In the genomic region with DNA sequence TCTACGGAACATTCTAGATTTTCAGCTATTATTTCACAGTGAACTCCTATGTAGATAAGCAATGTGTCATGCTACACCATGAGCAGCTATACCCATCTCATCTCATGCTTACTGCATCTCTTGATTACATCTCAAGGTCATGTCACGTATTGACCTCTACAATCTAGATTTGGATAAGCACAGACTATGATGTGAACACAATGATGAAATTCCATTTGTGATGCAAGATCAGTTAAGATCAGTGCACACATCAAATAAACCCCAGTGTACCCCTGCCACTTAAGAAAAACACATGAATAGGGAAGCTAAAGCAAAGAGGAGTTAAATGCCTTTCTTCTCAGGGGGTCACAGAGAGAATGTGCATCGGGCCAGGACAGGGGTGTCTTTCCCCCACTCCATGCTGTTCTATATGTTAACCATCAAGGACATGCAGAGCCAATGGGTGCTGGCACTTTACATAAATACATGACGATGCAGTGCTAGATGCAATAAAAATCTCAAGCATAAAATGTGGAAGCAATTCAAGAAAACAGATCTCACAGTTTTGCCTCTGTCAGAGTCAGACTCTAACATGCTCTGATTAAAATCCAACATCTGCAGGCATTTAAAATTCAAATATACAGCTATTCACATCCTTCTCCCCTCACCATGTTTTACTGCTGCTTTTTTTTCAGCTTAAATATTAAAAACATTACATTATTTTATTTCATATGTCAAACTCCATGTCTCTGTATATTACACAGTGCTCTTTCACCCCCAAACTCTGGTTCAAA, we compare ENCODE assay signal across 22 mouse cellular contexts.
"Had no signal": no experiment of that assay in that cellular context is flagged by ENCODE, and none has a peak within 500 bp of the region (broad histone marks: within the 10 kb centered on the region; RNA-seq: fewer than 3 reads in every experiment).

No protein-coding gene starts in this region.

- H3K27ac ChIP-seq: kidney, embryonic 15.5 days; liver, embryonic 13.5 days; lung, embryonic 15.5 days; midbrain, embryonic 10.5 days; midbrain, embryonic 13.5 days; neural tube, embryonic 13.5 days; stomach, embryonic 15.5 days had no signal

- H3K9ac ChIP-seq: kidney, embryonic 15.5 days; liver, embryonic 13.5 days; lung, embryonic 15.5 days; midbrain, embryonic 13.5 days; neural tube, embryonic 13.5 days; stomach, embryonic 15.5 days had no signal

- DNase-seq: kidney, adult 11 months; kidney, adult 8-10 months; kidney, postnatal 10 days; kidney, postnatal 36 days; left cerebral cortex, postnatal 4 days; liver, embryonic 13.5 days; lung, adult 18-20 months; lung, postnatal 10 days; lung, postnatal 36 days; retina, postnatal 1 day; right cerebral cortex, postnatal 25 days; spleen, adult 18-20 months; thymus, postnatal 25 days had no signal

- H3K4me2 ChIP-seq: kidney, embryonic 15.5 days; liver, embryonic 13.5 days; lung, embryonic 15.5 days; midbrain, embryonic 13.5 days; neural tube, embryonic 13.5 days; stomach, embryonic 15.5 days had no signal

- H3K36me3 ChIP-seq: kidney, embryonic 15.5 days; liver, embryonic 13.5 days; lung, embryonic 15.5 days; midbrain, embryonic 10.5 days; midbrain, embryonic 13.5 days; neural tube, embryonic 13.5 days; stomach, embryonic 15.5 days had no signal

- H3K4me1 ChIP-seq: liver, embryonic 13.5 days; lung, embryonic 15.5 days; megakaryocyte, embryonic 14.5 days; stomach, embryonic 15.5 days had no signal

- H3K9me3 ChIP-seq: kidney, embryonic 15.5 days; liver, embryonic 13.5 days; lung, embryonic 15.5 days; megakaryocyte, embryonic 14.5 days; midbrain, embryonic 10.5 days; midbrain, embryonic 13.5 days; neural tube, embryonic 13.5 days; stomach, embryonic 15.5 days had no signal

- ATAC-seq: midbrain, embryonic 13.5 days; midbrain, embryonic 16.5 days had no signal

- H3K4me3 ChIP-seq: kidney, embryonic 15.5 days; liver, embryonic 13.5 days; lung, embryonic 15.5 days; megakaryocyte, embryonic 14.5 days; midbrain, embryonic 10.5 days; midbrain, embryonic 13.5 days; myocyte; neural tube, embryonic 13.5 days; stomach, embryonic 15.5 days had no signal

- H3K27me3 ChIP-seq: kidney, embryonic 15.5 days; liver, embryonic 13.5 days; lung, embryonic 15.5 days; megakaryocyte, embryonic 14.5 days; midbrain, embryonic 13.5 days; neural tube, embryonic 13.5 days; stomach, embryonic 15.5 days had no signal
